Mouse (Mus musculus): ENCODE results near the gene Ptpn13.

Ptpn13 gene

DNA sequence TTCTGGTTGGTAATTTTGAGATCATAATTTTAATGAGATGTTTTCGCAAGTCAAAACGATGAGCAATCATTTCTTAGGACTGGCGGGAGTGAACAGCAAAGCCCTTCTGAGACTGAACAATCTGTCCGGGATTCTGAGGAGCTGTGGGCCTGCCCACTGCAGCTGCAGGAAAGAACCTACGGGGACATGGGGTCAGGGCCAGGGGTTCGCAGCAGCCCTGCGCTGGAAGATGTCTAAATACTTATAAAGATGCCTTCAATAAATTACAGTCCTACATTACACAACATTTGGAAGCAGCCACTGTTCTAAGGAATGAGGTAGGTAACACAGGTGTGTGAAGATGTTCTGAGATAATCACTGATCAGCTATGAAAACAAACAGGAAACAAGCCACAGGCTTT is 180.7 kb downstream of the Ptpn13 start:
- in situ Hi-C loops (cut with MboI; ENCODE audit: low pct_unique_long_range_greater_than_20kb in 1 of 2, low sequenced_read_pairs in 2 of 2, unreplicated experiment in 1 of 2) = loop anchor here in 1 of 2 experiments (25.0 kb wide), 1 partner anchor 268 kb away; no protein-coding TSS in a partner anchor

DNA sequence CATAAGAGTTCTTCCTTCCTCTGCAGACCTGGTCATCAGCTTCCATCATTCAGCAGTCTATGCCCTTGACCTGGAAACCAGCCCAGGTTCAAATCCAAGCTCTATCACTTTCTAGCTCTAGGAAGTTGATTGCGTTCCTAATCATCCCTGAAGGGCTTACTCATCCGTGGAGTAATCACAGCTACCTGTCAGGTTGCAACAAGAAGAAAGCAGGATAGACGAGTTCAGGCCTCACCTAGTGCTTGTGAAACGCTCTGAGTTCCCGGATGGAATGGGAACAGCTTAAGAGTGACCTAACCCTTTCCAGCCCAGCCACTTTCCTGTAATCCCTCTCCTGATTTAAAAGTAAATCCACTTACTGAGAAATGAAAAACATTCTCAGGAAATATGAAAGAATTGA is 185.2 kb downstream of the Ptpn13 start:
- in situ Hi-C loops (cut with MboI; ENCODE audit: low pct_unique_long_range_greater_than_20kb in 1 of 2, low sequenced_read_pairs in 2 of 2, unreplicated experiment in 1 of 2) = loop anchor here in 1 of 2 experiments (25.0 kb wide), 1 partner anchor 273 kb away; no protein-coding TSS in a partner anchor

DNA sequence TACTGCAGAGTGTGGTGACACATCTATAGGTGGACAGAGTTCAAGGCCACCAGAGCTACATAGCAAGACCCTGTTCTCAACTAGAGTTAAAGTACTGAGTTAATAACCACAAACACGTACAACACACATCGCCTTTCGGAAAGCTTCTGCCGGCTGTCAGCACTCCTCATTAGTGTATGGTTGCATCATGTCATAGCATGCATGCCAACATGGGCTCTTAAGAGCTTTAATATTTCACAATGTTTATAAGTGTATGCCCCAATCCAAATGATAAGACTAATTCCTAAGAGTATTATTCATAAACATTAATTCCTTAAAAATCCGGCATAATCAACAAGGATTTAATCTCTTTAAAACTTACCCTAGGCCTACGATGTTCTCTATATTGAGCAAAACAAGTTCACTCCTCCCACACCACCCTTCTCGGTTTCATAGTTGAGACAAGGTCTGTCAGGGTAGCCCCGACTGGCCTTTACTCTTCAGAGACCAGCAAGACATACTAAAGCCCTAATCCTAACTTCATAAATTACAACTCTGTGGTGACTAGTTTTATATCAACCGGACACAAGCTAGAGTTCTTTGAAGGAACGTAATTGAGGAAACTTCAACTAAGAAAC is 186.0 kb downstream of the Ptpn13 start:
- in situ Hi-C loops (cut with MboI; ENCODE audit: low pct_unique_long_range_greater_than_20kb in 1 of 2, low sequenced_read_pairs in 2 of 2, unreplicated experiment in 1 of 2) = loop anchor here in 1 of 2 experiments (25.0 kb wide), 1 partner anchor 274 kb away; no protein-coding TSS in a partner anchor

DNA sequence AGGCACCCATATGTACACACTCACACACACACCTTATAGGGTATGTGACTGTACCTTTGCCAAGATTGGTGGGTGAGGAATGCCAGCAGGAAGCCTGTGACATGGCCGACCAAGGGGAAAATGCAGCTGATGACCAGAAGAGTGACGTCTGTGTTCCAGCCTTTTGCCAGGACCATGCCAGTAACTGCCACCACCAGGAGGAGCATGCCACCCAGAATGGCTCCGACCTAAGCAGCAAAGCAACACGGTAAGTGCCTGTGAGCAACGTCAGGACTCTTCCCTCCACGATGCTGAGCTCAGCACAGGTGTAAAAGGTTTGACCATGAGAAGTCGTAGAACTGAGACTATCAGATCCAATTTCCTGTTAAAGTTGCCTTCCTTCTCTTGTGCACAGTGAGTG is 187.3 kb downstream of the Ptpn13 start:
- in situ Hi-C loops (cut with MboI; ENCODE audit: low pct_unique_long_range_greater_than_20kb in 1 of 2, low sequenced_read_pairs in 2 of 2, unreplicated experiment in 1 of 2) = loop anchor here in 1 of 2 experiments (25.0 kb wide), 1 partner anchor 275 kb away; no protein-coding TSS in a partner anchor

DNA sequence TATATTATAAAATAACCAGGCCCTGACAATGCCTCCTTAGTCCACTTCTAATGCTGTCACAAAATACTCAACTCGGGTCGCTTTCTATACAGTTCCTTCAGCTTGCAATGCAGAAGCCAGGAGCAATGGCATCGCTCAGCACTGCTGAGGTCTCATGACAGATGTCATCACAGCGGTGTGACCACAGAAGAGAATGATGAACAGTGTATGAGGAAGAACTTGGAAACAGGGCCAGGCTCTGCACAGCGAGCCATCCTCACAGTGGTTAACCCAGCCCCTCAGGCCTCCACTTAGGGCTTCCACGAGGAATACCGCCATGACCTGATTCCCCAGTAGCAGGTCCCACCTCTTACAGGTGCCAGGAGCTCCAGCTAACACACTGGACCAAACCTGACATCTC is 189.4 kb downstream of the Ptpn13 start:
- in situ Hi-C loops (cut with MboI; ENCODE audit: low pct_unique_long_range_greater_than_20kb in 1 of 2, low sequenced_read_pairs in 2 of 2, unreplicated experiment in 1 of 2) = loop anchor here in 1 of 2 experiments (25.0 kb wide), 1 partner anchor 277 kb away; no protein-coding TSS in a partner anchor

DNA sequence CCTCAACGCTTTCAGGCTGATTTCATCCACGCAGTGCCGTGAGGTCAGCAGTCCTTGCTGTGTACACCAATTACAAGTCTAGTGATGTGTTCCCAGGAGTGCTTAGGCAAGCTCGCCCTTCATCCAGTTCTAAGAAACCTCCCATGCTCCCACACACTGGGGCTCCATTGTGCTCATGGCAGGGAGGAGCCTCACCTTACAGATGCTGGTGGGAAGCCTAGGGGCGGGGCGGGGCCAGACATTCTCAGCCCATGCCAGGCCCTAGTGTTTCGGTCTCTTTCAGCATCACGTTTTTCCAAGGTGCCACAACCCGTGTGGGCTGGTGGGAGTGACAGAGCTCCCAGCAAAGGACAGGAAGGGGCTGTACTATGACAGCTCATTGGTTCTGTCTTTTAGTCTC is 192.2 kb downstream of the Ptpn13 start:
- in situ Hi-C loops (cut with MboI; ENCODE audit: low pct_unique_long_range_greater_than_20kb in 1 of 2, low sequenced_read_pairs in 2 of 2, unreplicated experiment in 1 of 2) = loop anchor here in 1 of 2 experiments (25.0 kb wide), 1 partner anchor 280 kb away; no protein-coding TSS in a partner anchor

DNA sequence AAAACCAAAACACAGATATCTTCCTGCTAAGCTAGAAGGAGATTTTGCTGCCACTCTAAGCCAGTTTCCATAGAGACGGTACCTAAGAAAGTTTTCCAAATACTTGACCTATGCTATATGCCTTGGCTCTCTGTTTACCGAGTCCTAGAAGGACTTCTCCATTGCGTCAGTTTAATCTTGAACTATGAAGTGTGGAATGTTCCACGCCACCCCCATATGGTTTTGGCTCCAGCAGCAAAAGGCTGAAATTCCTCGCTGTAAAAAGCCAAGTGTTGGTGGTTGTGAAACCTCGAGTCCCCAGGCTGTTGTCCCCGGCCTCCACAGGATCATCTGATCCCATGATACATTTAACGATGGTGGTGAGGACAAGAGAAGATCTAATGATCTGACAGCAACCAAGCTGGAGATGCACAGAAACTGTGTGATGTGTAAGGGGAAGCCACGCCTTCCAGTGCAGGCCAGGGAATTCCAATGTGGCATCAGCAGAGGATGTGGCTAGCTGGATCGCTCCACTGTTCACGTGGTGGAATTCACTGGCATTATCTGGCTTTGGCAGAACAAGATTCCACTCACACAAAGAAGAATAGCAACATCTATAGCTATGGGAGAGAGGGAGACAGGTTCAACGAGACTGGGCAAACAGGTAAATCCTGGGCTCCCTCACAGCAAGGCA is 195.4 kb downstream of the Ptpn13 start:
- in situ Hi-C loops (cut with MboI; ENCODE audit: low pct_unique_long_range_greater_than_20kb in 1 of 2, low sequenced_read_pairs in 2 of 2, unreplicated experiment in 1 of 2) = loop anchor here in 1 of 2 experiments (25.0 kb wide), 1 partner anchor 283 kb away; no protein-coding TSS in a partner anchor

DNA sequence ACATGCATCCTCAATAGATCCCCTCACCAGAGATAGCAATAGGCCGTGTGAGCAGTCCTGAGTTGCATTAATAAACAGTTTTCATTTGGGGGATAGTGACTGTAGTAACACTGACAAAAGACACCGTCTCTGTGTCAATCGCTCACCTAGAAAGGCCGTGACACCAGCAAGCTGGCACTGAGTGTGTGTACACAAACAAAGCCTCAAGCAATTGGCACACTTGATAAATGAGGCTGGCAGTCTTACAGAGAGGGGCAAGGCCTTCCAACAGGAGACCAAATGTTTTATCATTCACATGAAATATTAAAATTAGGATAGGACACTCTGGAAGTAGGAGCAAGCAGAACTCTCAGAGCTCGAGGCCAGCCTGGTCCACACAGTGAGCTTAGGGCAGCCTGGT is 197.3 kb downstream of the Ptpn13 start:
- in situ Hi-C loops (cut with MboI; ENCODE audit: low pct_unique_long_range_greater_than_20kb in 1 of 2, low sequenced_read_pairs in 2 of 2, unreplicated experiment in 1 of 2) = loop anchor here in 1 of 2 experiments (25.0 kb wide), 1 partner anchor 285 kb away; no protein-coding TSS in a partner anchor

DNA sequence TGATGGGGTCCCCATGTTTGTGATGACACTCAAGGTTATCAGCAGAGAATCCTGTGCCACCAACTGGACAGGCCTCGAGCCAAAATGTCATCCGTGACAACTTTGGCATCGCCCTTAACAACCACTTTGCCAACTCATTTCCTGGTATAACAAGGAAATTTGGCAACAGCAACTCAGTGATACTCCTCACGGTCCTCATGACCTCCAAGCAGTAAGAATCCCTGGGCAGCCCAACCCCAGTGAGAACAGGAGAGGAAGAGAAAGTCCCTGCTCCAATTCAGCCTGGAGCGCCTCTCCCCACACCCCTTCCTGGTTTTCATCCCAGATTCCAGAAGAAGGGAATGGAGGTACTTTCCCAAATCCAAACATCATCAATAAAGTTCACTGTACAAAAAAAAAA is 199.8 kb downstream of the Ptpn13 start:
- in situ Hi-C loops (cut with MboI; ENCODE audit: low pct_unique_long_range_greater_than_20kb in 1 of 2, low sequenced_read_pairs in 2 of 2, unreplicated experiment in 1 of 2) = loop anchor here in 1 of 2 experiments (25.0 kb wide), 1 partner anchor 288 kb away; no protein-coding TSS in a partner anchor

DNA sequence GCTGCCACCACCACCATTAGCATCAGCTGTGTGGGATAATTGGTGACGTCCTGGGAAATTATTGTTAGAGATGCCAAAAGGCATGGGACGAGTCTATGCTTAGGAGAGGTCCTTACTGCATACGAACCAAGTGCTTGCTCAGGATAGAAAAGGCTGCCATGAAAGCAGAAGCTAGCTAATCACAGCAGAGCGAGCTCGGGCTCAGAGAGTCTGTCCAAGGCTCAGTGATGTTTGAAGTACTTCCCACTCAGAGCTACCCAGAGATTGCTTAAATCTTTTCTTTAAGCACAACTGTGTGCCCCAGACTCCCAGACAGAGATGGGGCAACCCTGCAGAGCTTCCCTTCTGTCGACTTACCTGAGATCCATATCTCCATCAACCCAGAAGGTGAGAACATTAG is 203.5 kb downstream of the Ptpn13 start:
- in situ Hi-C loops (cut with MboI; ENCODE audit: low pct_unique_long_range_greater_than_20kb in 1 of 2, low sequenced_read_pairs in 2 of 2, unreplicated experiment in 1 of 2) = no loop called here

DNA sequence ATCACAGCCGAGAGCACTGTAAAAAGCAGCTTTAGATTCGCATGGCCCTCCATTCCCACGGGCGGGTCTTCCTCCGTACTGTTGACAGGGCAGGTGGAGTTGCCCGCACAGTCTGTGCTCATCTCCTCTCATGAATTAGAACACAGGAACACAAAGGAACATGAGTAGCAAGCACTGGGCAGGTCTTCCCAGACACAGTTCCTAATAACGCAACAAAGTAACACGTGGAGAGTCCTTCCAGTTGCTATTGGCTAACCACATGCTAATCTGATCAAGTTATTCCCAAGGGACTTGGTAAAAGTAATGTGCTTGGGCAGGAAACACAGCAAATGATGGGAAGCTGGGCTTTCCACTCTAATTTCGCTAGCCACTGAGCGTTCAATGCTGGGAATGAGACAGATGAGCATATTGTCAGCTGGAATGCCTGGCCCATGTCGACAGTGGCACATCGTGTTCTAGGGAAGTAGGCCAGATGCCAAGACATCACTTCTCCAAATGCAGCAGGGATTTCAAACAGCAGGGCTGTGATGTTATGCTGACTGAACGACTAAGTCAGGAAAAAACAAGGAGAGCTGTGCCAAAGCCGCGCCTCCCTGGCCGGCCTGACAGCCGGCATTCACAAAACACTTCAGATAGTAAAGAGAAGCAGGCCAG is 204.2 kb downstream of the Ptpn13 start, which contains the start of gene Slc10a6:
Gene Slc10a6, minus strand, starts transcription at position 293 of the 654 bp plus-strand sequence.
- in situ Hi-C loops (cut with MboI; ENCODE audit: low pct_unique_long_range_greater_than_20kb in 1 of 2, low sequenced_read_pairs in 2 of 2, unreplicated experiment in 1 of 2) = no loop called here

DNA sequence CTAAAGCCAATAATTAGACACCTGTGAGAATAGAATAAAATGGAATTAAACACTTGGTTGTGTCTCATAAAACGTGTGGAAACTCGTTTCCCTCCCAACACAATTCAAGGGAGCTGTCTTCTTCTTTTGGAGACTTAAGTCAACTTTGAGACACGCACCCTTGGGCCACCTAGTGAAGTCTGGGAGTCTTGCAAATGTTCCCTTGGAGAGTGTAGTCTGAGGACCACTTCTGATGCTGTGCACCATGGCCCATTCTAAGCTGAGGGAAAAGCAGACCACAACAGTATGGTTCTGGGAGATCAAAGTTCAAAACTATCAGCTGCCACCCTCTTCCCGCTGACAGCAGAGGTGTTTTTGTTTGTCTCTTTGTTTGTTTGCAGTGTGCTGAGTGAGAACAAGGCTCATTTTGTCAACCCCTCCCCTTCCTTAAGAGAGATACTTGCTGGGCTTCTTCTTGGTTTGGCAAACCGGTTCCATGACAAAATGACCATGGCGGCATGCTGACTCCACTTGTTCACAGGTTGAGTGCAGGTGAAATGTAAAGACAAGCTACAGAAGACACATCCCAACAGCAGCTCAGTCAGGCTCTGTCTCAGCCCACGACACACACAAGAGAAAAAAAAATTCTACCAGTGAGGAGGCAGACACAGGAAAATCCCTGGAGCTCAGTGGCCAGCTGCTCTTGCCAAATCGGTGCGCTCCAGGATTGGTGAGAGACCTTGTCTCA is 205.0 kb downstream of the Ptpn13 start:
- in situ Hi-C loops (cut with MboI; ENCODE audit: low pct_unique_long_range_greater_than_20kb in 1 of 2, low sequenced_read_pairs in 2 of 2, unreplicated experiment in 1 of 2) = no loop called here

DNA sequence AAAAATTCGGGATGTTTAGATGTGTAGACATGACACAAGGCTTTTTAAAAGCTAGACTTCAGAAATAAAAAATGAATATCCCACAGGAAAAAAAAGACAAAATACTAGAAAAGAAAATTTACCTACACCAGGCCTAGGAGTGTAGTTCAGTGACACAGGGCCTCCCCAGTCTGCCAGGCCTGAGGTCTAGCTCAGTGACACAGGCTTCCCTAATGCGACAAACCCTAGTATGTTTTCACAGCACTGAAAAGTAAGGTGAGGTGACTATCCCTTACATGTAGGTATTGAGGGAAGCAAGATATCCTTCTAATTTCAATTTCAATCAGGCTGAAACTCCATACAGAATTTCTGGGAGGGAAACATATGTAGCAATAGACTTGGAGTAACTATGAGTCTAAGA is 212.2 kb downstream of the Ptpn13 start:
- in situ Hi-C loops (cut with MboI; ENCODE audit: low pct_unique_long_range_greater_than_20kb in 1 of 2, low sequenced_read_pairs in 2 of 2, unreplicated experiment in 1 of 2) = no loop called here

DNA sequence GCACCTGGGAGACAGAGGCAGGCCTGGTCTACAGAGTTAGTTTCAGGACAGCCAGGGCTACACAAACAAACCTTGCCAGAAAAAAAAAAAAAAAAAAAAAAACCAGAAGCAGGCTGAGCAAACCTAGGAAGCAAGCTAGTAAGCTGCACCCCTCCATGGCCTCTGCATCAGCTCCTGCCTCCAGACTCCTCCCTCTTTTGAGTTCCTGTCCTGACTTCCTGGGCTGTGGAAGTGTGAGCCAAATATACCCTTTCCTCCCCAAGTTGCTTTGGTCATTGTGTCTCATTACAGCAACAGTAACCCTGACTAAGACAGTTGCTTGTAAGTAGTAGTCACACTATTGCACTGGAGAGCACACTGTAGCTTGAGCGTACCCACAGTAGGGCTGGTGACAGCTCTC is 219.2 kb downstream of the Ptpn13 start:
- in situ Hi-C loops (cut with MboI; ENCODE audit: low pct_unique_long_range_greater_than_20kb in 1 of 2, low sequenced_read_pairs in 2 of 2, unreplicated experiment in 1 of 2) = no loop called here

DNA sequence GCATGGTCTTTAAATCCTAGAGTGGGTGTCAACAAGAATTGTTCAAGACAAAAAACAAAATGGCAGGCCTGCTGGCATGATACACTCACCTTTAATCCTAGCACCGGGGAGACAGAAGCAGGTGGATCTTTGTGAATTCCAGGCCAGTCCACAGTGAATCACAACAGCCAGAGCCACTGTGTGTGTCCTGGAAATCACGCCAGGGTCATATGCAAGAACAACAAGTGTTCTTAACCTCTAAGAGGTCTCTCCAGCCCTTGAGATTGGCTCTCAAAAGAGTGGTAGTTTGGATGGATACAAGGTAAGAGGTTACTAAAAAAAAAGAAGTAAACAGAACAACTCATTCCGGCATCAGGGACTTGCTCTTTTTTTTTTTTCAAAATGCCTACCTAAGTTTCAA is 222.3 kb downstream of the Ptpn13 start:
- in situ Hi-C loops (cut with MboI; ENCODE audit: low pct_unique_long_range_greater_than_20kb in 1 of 2, low sequenced_read_pairs in 2 of 2, unreplicated experiment in 1 of 2) = no loop called here

All from mouse embryonic stem cell (cell line).